Mouse (Mus musculus) liver, embryonic 15.5 days (tissue): ENCODE results near the gene Ttc12. TPM values are rescaled to one million over a fixed set of nuclear protein-coding genes. Genes with fewer than 3 reads are reported as not detected.

Experiments
- polyA plus RNA-seq: library from polyadenylated mRNA; unstranded; fragments of >200 nt; fragmentation: Nextera tagmentation; extraction: Ambion mirVana; gene quantifications from 2 replicates; pipeline ENCODE4 v1.2.1, GENCODE M21; 2015

Gene Ttc12
- polyA plus RNA-seq, 1 experiment from 2014 or later, result 0.07 TPM

Other genes starting within 250 kb of the Ttc12 start
- gene Gm4894, start 235.7 kb downstream of the Ttc12 start, polyA plus RNA-seq, result not detected in 2 replicates
- not detected in 2 replicates for gene Drd2, start 145.6 kb downstream of the Ttc12 start, polyA plus RNA-seq
- not detected in 2 replicates for gene Ankk1, start 59.2 kb downstream of the Ttc12 start, polyA plus RNA-seq